Mouse (Mus musculus): ENCODE results near the gene Dnajb14. TPM values are rescaled to one million over a fixed set of nuclear protein-coding genes. Genes with fewer than 3 reads are reported as not detected.
"Not testable (repeated sequence)": the region's sequence is repeated elsewhere in the genome, so short reads cannot be mapped to it uniquely, and the experiment has no call there.

Gene Dnajb14
- total RNA-seq (2021) = 10 to 100 TPM; 49.6 to 50.2 TPM
- long read RNA-seq, experiment 1, full-length matches to known transcripts = 6 of 14 reads
- long read RNA-seq, experiment 1, partial matches to known transcripts = 0 of 14 reads
- long read RNA-seq, experiment 1, other reads (novel, unspliced or antisense) = 8 of 14 reads
- long read RNA-seq, experiment 2, full-length matches to known transcripts = 9 of 16 reads
- long read RNA-seq, experiment 2, partial matches to known transcripts = 0 of 16 reads
- long read RNA-seq, experiment 2, other reads (novel, unspliced or antisense) = 7 of 16 reads

GRCm38 (mm10) chr3:137867437-137868093 is at the start of gene Dnajb14:
Gene Dnajb14 (plus strand): TSS chr3:137867675.
- DNase-seq (ENCODE audit: low spot score in 2 of 2) = peak in 1 of 2 experiments; percentile 53

GRCm38 (mm10) chr3:137818713-137819112 is 48.8 kb upstream of the Dnajb14 start:
- DNase-seq (ENCODE audit: low spot score in 2 of 2) = no peak

GRCm38 (mm10) chr3:137820688-137821467 is 46.6 kb upstream of the Dnajb14 start:
- no peak for DNase-seq (ENCODE audit: low spot score in 2 of 2)

- DNase-seq (ENCODE audit: low spot score in 2 of 2) = no peak
Measured at GRCm38 (mm10) chr3:137823317-137823716, 44.2 kb upstream of the Dnajb14 start.

- no peak for DNase-seq (ENCODE audit: low spot score in 2 of 2)
Measured at GRCm38 (mm10) chr3:137827678-137828077, 39.8 kb upstream of the Dnajb14 start.

GRCm38 (mm10) chr3:137831156-137831555 is 36.3 kb upstream of the Dnajb14 start:
- DNase-seq (ENCODE audit: low spot score in 2 of 2) = no peak

- DNase-seq (ENCODE audit: low spot score in 2 of 2) = no peak
Measured at GRCm38 (mm10) chr3:137833128-137833527, 34.3 kb upstream of the Dnajb14 start.

GRCm38 (mm10) chr3:137833698-137834097 is 33.8 kb upstream of the Dnajb14 start:
- no peak for DNase-seq (ENCODE audit: low spot score in 2 of 2)

GRCm38 (mm10) chr3:137836543-137836942 is 30.9 kb upstream of the Dnajb14 start:
- DNase-seq (ENCODE audit: low spot score in 2 of 2) = no peak

GRCm38 (mm10) chr3:137838160-137838559 is 29.3 kb upstream of the Dnajb14 start:
- DNase-seq (ENCODE audit: low spot score in 2 of 2) = no peak

- no peak for DNase-seq (ENCODE audit: low spot score in 2 of 2)
Measured at GRCm38 (mm10) chr3:137842944-137843343, 24.5 kb upstream of the Dnajb14 start.

GRCm38 (mm10) chr3:137844263-137844662 is 23.2 kb upstream of the Dnajb14 start:
- DNase-seq (ENCODE audit: low spot score in 2 of 2) = no peak

- no peak for DNase-seq (ENCODE audit: low spot score in 2 of 2)
Measured at GRCm38 (mm10) chr3:137846552-137846951, 20.9 kb upstream of the Dnajb14 start.

GRCm38 (mm10) chr3:137848354-137848753 is 19.1 kb upstream of the Dnajb14 start:
- no peak for DNase-seq (ENCODE audit: low spot score in 2 of 2)

GRCm38 (mm10) chr3:137849697-137850096 is 17.8 kb upstream of the Dnajb14 start:
- DNase-seq (ENCODE audit: low spot score in 2 of 2) = no peak

- no peak for DNase-seq (ENCODE audit: low spot score in 2 of 2)
Measured at GRCm38 (mm10) chr3:137851196-137851595, 16.3 kb upstream of the Dnajb14 start.

- DNase-seq (ENCODE audit: low spot score in 2 of 2) = not testable (repeated sequence)
Measured at GRCm38 (mm10) chr3:137853011-137853410, 14.5 kb upstream of the Dnajb14 start.

- DNase-seq (ENCODE audit: low spot score in 2 of 2) = no peak
Measured at GRCm38 (mm10) chr3:137855328-137855727, 12.1 kb upstream of the Dnajb14 start.

- DNase-seq (ENCODE audit: low spot score in 2 of 2) = no peak
Measured at GRCm38 (mm10) chr3:137856061-137856460, 11.4 kb upstream of the Dnajb14 start.

- DNase-seq (ENCODE audit: low spot score in 2 of 2) = no peak
Measured at GRCm38 (mm10) chr3:137860394-137861170, 6.9 kb upstream of the Dnajb14 start.

- DNase-seq (ENCODE audit: low spot score in 2 of 2) = no peak
Measured at GRCm38 (mm10) chr3:137861436-137861835, 6.0 kb upstream of the Dnajb14 start.
